Mouse (Mus musculus) bone marrow, adult 2 months (tissue): ENCODE results near the gene 9130230L23Rik.

ENCODE experiments used
- CTCF ChIP-seq: fragments of 200-500 bp; IDR thresholded peaks from 2 replicates; pipeline ENCODE4 v1.5.1; 2011; ENCODE audit warnings: low read length, control low read depth; ENCODE audit not compliant: control insufficient read depth, insufficient read depth
- POLR2A ChIP-seq: fragments of 200-500 bp; IDR thresholded peaks from 2 replicates; pipeline ENCODE4 v1.6.1; 2011; ENCODE audit warnings: low read depth, mild to moderate bottlenecking, control low read depth, low read length, borderline replicate concordance; ENCODE audit not compliant: control insufficient read depth

GRCm38 (mm10) chr5:66005041-66005678 lies 1.1 kb upstream of the 9130230L23Rik start:
- no peak for TF ChIP-seq CTCF
- no peak for TF ChIP-seq POLR2A
